27 mouse cellular contexts compared by ENCODE assay signal in the genomic region with DNA sequence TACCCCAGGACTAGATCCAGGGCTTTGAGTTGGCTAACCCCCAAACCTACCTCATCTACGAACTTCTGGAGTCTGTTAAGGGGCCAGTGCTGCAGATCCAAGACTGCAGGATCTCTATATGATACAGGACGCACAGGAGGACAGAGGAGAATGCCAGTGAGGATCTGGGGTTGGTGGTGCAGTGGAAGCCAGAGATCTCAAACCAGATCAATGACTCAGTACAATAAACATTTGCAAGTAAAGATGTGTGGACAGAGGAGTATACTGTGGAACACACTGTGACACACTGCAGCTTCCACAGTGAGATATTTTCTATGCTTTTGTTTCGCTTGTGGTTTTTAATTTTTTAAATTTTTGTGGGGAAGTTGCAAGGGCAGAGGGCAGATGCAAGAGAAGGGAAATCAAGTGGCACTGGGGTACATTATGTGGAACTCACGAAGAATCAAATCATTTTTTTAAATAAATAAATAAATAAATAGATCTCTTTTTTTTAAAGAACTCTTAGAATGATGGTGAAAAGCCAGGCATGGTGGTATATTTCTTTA.
A peak's percentile ranks its signal among the peaks of the same experiment; 100 is the strongest.
DNase-seq lines count a peak whose midpoint lies in the region; ATAC-seq and TF ChIP-seq lines count a peak whose summit lies in the region.
"Had no signal": no experiment of that assay in that cellular context is flagged by ENCODE, and none has a peak within 500 bp of the region (broad histone marks: within the 10 kb centered on the region; RNA-seq: fewer than 3 reads in every experiment).

No protein-coding gene starts in this region.

- TF ChIP-seq CTCF in embryonic fibroblast, embryonic 13.5 days (IDR thresholded peaks at IDR 0.05; ENCODE audit: borderline replicate concordance, insufficient read depth, low read length) = no peak

- no peak overlapping the region for H3K4me3 ChIP-seq in midbrain, embryonic 11.5 days (ENCODE audit: low read depth, low read length)
- H3K4me3 ChIP-seq in midbrain, embryonic 10.5 days = no peak overlapping the region
- no peak overlapping the region for H3K4me3 ChIP-seq in embryonic fibroblast, embryonic 13.5 days (ENCODE audit: insufficient read depth, low read length)
- H3K4me3 ChIP-seq in forebrain, embryonic 10.5 days = no peak overlapping the region
- H3K4me3 ChIP-seq: embryonic facial prominence, embryonic 13.5 days; embryonic facial prominence, embryonic 15.5 days; erythroblast, embryonic 14.5 days; forebrain, embryonic 13.5 days; forebrain, embryonic 15.5 days had no signal

- WGBS in midbrain, embryonic 11.5 days = 84% methylated on average over 4 of the region's 4 CpGs
- 84% methylated on average over 4 of the region's 4 CpGs for WGBS in midbrain, embryonic 10.5 days
- 90% methylated on average over 4 of the region's 4 CpGs for WGBS in forebrain, embryonic 10.5 days

- no peaks in the 10 kb centered on the region for H3K9me3 ChIP-seq in midbrain, embryonic 11.5 days (ENCODE audit: control insufficient read depth, low read length)
- H3K9me3 ChIP-seq in midbrain, embryonic 10.5 days (replicated peaks) = no peaks in the 10 kb centered on the region
- H3K9me3 ChIP-seq in forebrain, embryonic 10.5 days = no peaks in the 10 kb centered on the region
- H3K9me3 ChIP-seq: embryonic facial prominence, embryonic 13.5 days; embryonic facial prominence, embryonic 15.5 days; forebrain, embryonic 13.5 days; forebrain, embryonic 15.5 days had no signal

- no peaks in the 10 kb centered on the region for H3K4me1 ChIP-seq in midbrain, embryonic 11.5 days (ENCODE audit: control insufficient read depth, insufficient read depth, low read length)
- no peaks in the 10 kb centered on the region for H3K4me1 ChIP-seq in midbrain, embryonic 10.5 days
- H3K4me1 ChIP-seq in embryonic fibroblast, embryonic 13.5 days (ENCODE audit: control insufficient read depth, insufficient read depth, low read length) = peaks cover 5% of the 10 kb centered on the region; the same call in 1 of the 2 replicates
- H3K4me1 ChIP-seq in forebrain, embryonic 10.5 days = no peaks in the 10 kb centered on the region
- H3K4me1 ChIP-seq: embryonic facial prominence, embryonic 13.5 days; embryonic facial prominence, embryonic 15.5 days; forebrain, embryonic 13.5 days; forebrain, embryonic 15.5 days had no signal

- no peak for TF ChIP-seq POLR2A in embryonic fibroblast, embryonic 13.5 days (IDR thresholded peaks at IDR 0.05; ENCODE audit: low read depth, low read length)

- H3K9ac ChIP-seq in midbrain, embryonic 11.5 days (ENCODE audit: low read length) = no peak overlapping the region
- H3K9ac ChIP-seq: embryonic facial prominence, embryonic 13.5 days; embryonic facial prominence, embryonic 15.5 days; forebrain, embryonic 13.5 days; forebrain, embryonic 15.5 days; forebrain, postnatal 0 days had no signal

- H3K4me2 ChIP-seq in midbrain, embryonic 11.5 days = no peak overlapping the region
- H3K4me2 ChIP-seq: embryonic facial prominence, embryonic 13.5 days; embryonic facial prominence, embryonic 15.5 days; forebrain, embryonic 13.5 days; forebrain, embryonic 15.5 days had no signal

- ATAC-seq in midbrain, embryonic 11.5 days (ENCODE audit: low FRiP score) = no peak
- ATAC-seq in cerebellum, adult (ENCODE audit: insufficient number of reproducible peaks, low FRiP score, low TSS enrichment) = no peak
- ATAC-seq: activated CD4-positive, CD25-positive, alpha-beta regulatory T cell, adult 4 months; CD4-positive, CD25-positive, alpha-beta regulatory T cell, adult 4 months; forebrain, embryonic 13.5 days; forebrain, embryonic 15.5 days; forebrain, postnatal 0 days had no signal

- DNase-seq in midbrain, embryonic 11.5 days (ENCODE audit: low spot score, missing footprints) = peak; percentile 56
- DNase-seq in midbrain, embryonic 10.5 days (ENCODE audit: low spot score) = no peak
- peak; percentile 84 for DNase-seq in Muller cell, postnatal 12 days (ENCODE audit: inconsistent ontology term)
- DNase-seq in forebrain, embryonic 10.5 days (ENCODE audit: extremely low spot score, low spot score) = no peak
- no peak for DNase-seq in lung, postnatal 10 days
- DNase-seq: adrenal gland, adult 8-10 months; adrenal gland, postnatal 14 days; adrenal gland, postnatal 36 days; cerebellum, adult 11 months; cerebellum, adult 18-20 months; cerebellum, adult 8-10 months; cerebellum, adult 9-11 months; cerebellum, postnatal 14 days; cerebellum, postnatal 36 days; embryo, embryonic 11 days; forebrain, postnatal 0 days had no signal

- H3K36me3 ChIP-seq in midbrain, embryonic 11.5 days (ENCODE audit: control insufficient read depth, insufficient read depth, low read length) = no peaks in the 10 kb centered on the region
- H3K36me3 ChIP-seq in midbrain, embryonic 10.5 days = no peaks in the 10 kb centered on the region
- H3K36me3 ChIP-seq in forebrain, embryonic 10.5 days (replicated peaks) = no peaks in the 10 kb centered on the region
- H3K36me3 ChIP-seq: embryonic facial prominence, embryonic 13.5 days; embryonic facial prominence, embryonic 15.5 days; forebrain, embryonic 15.5 days; G1E had no signal

- H3K27me3 ChIP-seq in midbrain, embryonic 11.5 days (ENCODE audit: control insufficient read depth, insufficient read depth, low read length) = no peaks in the 10 kb centered on the region
- no peaks in the 10 kb centered on the region for H3K27me3 ChIP-seq in midbrain, embryonic 10.5 days (ENCODE audit: low read depth, poor library complexity, severe bottlenecking)
- no peaks in the 10 kb centered on the region for H3K27me3 ChIP-seq in forebrain, embryonic 10.5 days (ENCODE audit: poor library complexity, severe bottlenecking)
- H3K27me3 ChIP-seq: CH12.LX; embryonic facial prominence, embryonic 13.5 days; embryonic facial prominence, embryonic 15.5 days; forebrain, embryonic 13.5 days; forebrain, embryonic 15.5 days had no signal

- no peak overlapping the region for H3K27ac ChIP-seq in midbrain, embryonic 11.5 days (ENCODE audit: low read depth, low read length)
- no peak overlapping the region for H3K27ac ChIP-seq in midbrain, embryonic 10.5 days (replicated peaks)
- H3K27ac ChIP-seq in embryonic fibroblast, embryonic 13.5 days (ENCODE audit: insufficient read depth, low read length) = peak overlapping the region; percentile 97
- no peak overlapping the region for H3K27ac ChIP-seq in forebrain, embryonic 10.5 days
- H3K27ac ChIP-seq: embryonic facial prominence, embryonic 13.5 days; embryonic facial prominence, embryonic 15.5 days; forebrain, embryonic 13.5 days; forebrain, embryonic 15.5 days had no signal

Comparison
In these comparisons a context has a peak if more than half of its experiments do, and no peak if none do; other contexts are left out.
1. DNase-seq: peak in midbrain, embryonic 11.5 days (single experiment) and Muller cell, postnatal 12 days (single experiment); none in midbrain, embryonic 10.5 days (single experiment), forebrain, embryonic 10.5 days (single experiment) and lung, postnatal 10 days (single experiment).